Mouse (Mus musculus) midbrain, postnatal 0 days (tissue): ENCODE results near the gene Tspan4. TPM values are rescaled to one million over a fixed set of nuclear protein-coding genes. Genes with fewer than 3 reads are reported as not detected.

Experiments used
- ATAC-seq: fragments of 200-750 bp; cut with Nextera tagmentation; 2 replicates; pipeline ENCODE4 v1.8.0; 2017; ENCODE audit warnings: moderate number of reproducible peaks, mild to moderate bottlenecking, moderate TSS enrichment, moderate library complexity; ENCODE audit not compliant: low FRiP score
- DNase-seq: peaks from one replicate; pipeline ENCODE4 v3.0.0-alpha.2; 2015; ENCODE audit warnings: low spot score
- H3K27ac ChIP-seq: fragments of 300-500 bp; sonication (generic); 2 replicates; pipeline ENCODE4 v1.5.1; 2014; ENCODE audit warnings: low read depth, mild to moderate bottlenecking, low read length, mixed read lengths
- H3K27me3 ChIP-seq: fragments of 300-500 bp; sonication (generic); 2 replicates; pipeline ENCODE4 v1.6.1; 2014; ENCODE audit warnings: low read length, control low read depth, mixed read lengths; ENCODE audit not compliant: insufficient read depth
- H3K36me3 ChIP-seq: fragments of 300-500 bp; sonication (generic); 2 replicates; pipeline ENCODE4 v1.6.1; 2014; ENCODE audit warnings: low read length, control low read depth, mixed read lengths; ENCODE audit not compliant: insufficient read depth
- H3K4me1 ChIP-seq: fragments of 300-500 bp; sonication (generic); 2 replicates; pipeline ENCODE4 v1.6.1; 2014; ENCODE audit warnings: mild to moderate bottlenecking, control low read depth, antibody characterized with exemption, low read length, mixed read lengths; ENCODE audit not compliant: insufficient read depth
- H3K4me2 ChIP-seq: fragments of 300-500 bp; sonication (generic); 2 replicates; pipeline ENCODE4 v1.6.1; 2014; ENCODE audit warnings: low read depth, mild to moderate bottlenecking, low read length, mixed read lengths; ENCODE audit not compliant: poor library complexity, severe bottlenecking
- H3K4me3 ChIP-seq: fragments of 300-500 bp; sonication (generic); 2 replicates; pipeline ENCODE4 v1.5.1; 2014; ENCODE audit warnings: low read depth, mild to moderate bottlenecking, low read length, moderate library complexity
- H3K9ac ChIP-seq: fragments of 300-500 bp; sonication (generic); replicated peaks from 2 replicates; pipeline ENCODE4 v1.6.1; 2014; ENCODE audit warnings: mild to moderate bottlenecking, low read length, moderate library complexity, mixed read lengths; ENCODE audit not compliant: poor library complexity, severe bottlenecking
- H3K9me3 ChIP-seq: fragments of 300-500 bp; sonication (generic); 2 replicates; pipeline ENCODE4 v1.6.1; 2016; ENCODE audit warnings: low read length, control low read depth
- CTCF ChIP-seq: IDR thresholded peaks from 2 replicates; pipeline ENCODE4 v1.5.1; 2016; ENCODE audit warnings: antibody characterized with exemption, mild to moderate bottlenecking
- WGBS: fragments of 180-500 bp; shearing (Covaris S2); extraction: QIAGEN DNeasy Blood & Tissue Kit; methylation state at CpG from one replicate; pipeline ENCODE4 v1.1.7; 2014; 5-methylcytosine and 5-hydroxymethylcytosine counted together
- polyA plus RNA-seq: library from polyadenylated mRNA; unstranded; fragments of >200 nt; fragmentation: Nextera tagmentation; extraction: Ambion mirVana; gene quantifications from 2 replicates; pipeline ENCODE4 v1.2.1, GENCODE M21; 2015
- total RNA-seq: library from RNA; depleted of rRNA; stranded (reverse); fragments of >200 nt; gene quantifications from 2 replicates; pipeline ENCODE4 v1.2.3, GENCODE M21; 2014

Tspan4 gene
- total and polyA plus RNA-seq, 2 experiments from 2014 or later, result 68.1 to 94.8 TPM

DNA sequence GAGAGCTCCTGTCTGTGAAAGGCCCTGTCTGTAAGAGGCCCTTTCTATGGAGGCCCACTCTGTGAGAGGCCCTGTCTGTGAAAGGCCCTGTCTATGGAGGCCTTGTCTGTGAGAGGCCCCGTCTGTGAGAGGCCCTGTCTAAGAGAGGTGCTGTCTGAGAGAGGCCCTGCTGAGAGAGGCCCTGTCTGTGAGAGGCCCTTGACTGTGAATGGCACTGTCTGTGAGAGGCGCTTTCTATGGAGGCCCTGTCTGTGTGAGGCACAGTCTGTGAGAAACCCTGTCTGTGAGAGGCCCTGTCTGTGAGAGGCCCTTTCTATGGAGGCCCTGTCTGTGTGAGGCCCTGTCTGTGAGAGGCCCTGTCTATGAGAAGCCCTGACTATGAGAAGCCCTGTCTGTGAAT is 31.2 kb downstream of the Tspan4 start:
- no peaks in the 10 kb centered on the region for H3K4me1 ChIP-seq
- H3K4me3 ChIP-seq, result no peak overlapping the region
- H3K4me2 ChIP-seq, result no peak overlapping the region
- H3K27ac ChIP-seq, result no peak overlapping the region
- WGBS, result 73% methylated on average over 2 of the region's 2 CpGs
- no peaks in the 10 kb centered on the region for H3K9me3 ChIP-seq
- DNase-seq (no peak), ATAC-seq (no peak)
- H3K27me3 ChIP-seq, result no peaks in the 10 kb centered on the region
- peaks cover 22% of the 10 kb centered on the region for H3K36me3 ChIP-seq
- H3K9ac ChIP-seq, result no peak overlapping the region
- TF ChIP-seq CTCF, result no peak

GRCm38 (mm10) chr7:141508160-141508559 is 33.1 kb downstream of the Tspan4 start:
- ATAC-seq, result no peak
- TF ChIP-seq CTCF, result no peak

DNA sequence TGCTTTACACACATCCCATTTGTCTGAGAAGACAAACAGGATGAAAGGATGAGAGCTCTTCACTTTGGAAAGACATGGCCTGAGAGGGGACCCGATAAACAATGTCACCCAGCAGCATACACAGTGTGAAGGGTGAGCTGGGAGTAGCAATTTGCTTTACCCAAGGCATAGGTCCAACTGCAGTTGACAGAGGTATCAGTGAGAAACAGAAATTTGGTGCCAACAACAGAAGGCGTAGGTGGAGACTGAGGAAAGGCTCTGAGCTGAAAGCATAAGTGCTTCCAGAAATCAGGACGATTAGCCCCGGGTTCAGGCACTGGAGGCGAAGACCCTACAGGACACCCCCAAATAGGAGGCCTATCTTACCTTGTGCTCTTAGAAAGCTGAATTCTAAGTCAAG is 35.2 kb downstream of the Tspan4 start:
- ATAC-seq (no peak), DNase-seq (no peak)
- no peak for TF ChIP-seq CTCF
- Histone ChIP-seq H3K4me3 (no peak overlapping the region), H3K27me3 (no peaks in the 10 kb centered on the region), H3K9ac (no peak overlapping the region), H3K36me3 (peaks cover 15% of the 10 kb centered on the region), H3K4me2 (no peak overlapping the region), H3K4me1 (no peaks in the 10 kb centered on the region), H3K9me3 (no peaks in the 10 kb centered on the region), H3K27ac (no peak overlapping the region)
- WGBS, result 93% methylated on average over 5 of the region's 5 CpGs

More at GRCm38 (mm10) chr7:141508160-141508559, 33.1 kb downstream of the Tspan4 start:
- Histone ChIP-seq H3K9me3 (no peaks in the 10 kb centered on the region), H3K27me3 (no peaks in the 10 kb centered on the region), H3K4me3 (no peak overlapping the region), H3K27ac (no peak overlapping the region), H3K4me2 (no peak overlapping the region), H3K4me1 (no peaks in the 10 kb centered on the region), H3K36me3 (peaks cover 15% of the 10 kb centered on the region), H3K9ac (no peak overlapping the region)
- no peak for DNase-seq

- no peak for TF ChIP-seq CTCF
- Histone ChIP-seq H3K27ac (no peak overlapping the region), H3K4me3 (no peak overlapping the region), H3K27me3 (no peaks in the 10 kb centered on the region), H3K9ac (no peak overlapping the region), H3K9me3 (no peaks in the 10 kb centered on the region), H3K36me3 (peaks cover 15% of the 10 kb centered on the region), H3K4me2 (no peak overlapping the region), H3K4me1 (no peaks in the 10 kb centered on the region)
- DNase-seq (peak; percentile 32), ATAC-seq (no peak)
- WGBS, result 72% methylated on average over 8 of the region's 8 CpGs
Measured at GRCm38 (mm10) chr7:141510681-141511191, 35.7 kb downstream of the Tspan4 start.

- no peaks in the 10 kb centered on the region for H3K9me3 ChIP-seq
- no peak for DNase-seq
- H3K4me1 ChIP-seq, result no peaks in the 10 kb centered on the region
- H3K4me3 ChIP-seq, result no peak overlapping the region
- ATAC-seq, result no peak
- 87% methylated on average over 4 of the region's 4 CpGs for WGBS
- peaks cover 30% of the 10 kb centered on the region for H3K36me3 ChIP-seq
- H3K27me3 ChIP-seq, result no peaks in the 10 kb centered on the region
- no peak for TF ChIP-seq CTCF
- H3K9ac ChIP-seq, result no peak overlapping the region
- H3K27ac ChIP-seq, result no peak overlapping the region
- no peak overlapping the region for H3K4me2 ChIP-seq
Measured at GRCm38 (mm10) chr7:141517638-141518037, 42.6 kb downstream of the Tspan4 start.

DNA sequence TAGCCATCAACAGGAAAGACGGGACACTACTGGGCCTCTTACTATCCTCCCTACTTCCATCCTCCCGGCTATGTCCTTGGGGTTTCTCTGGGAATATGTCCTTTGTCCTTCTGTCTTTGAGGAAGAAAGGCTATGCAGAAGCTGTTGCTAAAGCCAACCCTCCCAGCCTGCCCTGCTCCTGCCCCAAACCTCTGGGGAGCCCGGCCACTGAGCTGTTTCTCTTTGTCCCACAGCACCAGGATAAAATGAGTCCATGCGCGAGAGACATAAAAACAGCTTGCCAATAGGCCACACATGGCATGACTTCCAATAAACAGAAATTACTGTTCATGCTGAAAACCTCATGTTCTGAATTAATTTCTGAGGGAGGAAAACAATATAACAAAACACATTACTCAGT is 43.3 kb downstream of the Tspan4 start:
- WGBS, result 81% methylated on average over 5 of the region's 5 CpGs
- H3K9ac ChIP-seq, result no peak overlapping the region
- no peaks in the 10 kb centered on the region for H3K27me3 ChIP-seq
- ATAC-seq (no peak), DNase-seq (no peak)
- no peak for TF ChIP-seq CTCF
- H3K4me1 ChIP-seq, result no peaks in the 10 kb centered on the region
- H3K27ac ChIP-seq, result no peak overlapping the region
- H3K4me3 ChIP-seq, result no peak overlapping the region
- H3K4me2 ChIP-seq, result no peak overlapping the region
- H3K9me3 ChIP-seq, result no peaks in the 10 kb centered on the region
- H3K36me3 ChIP-seq, result peaks cover 30% of the 10 kb centered on the region
